Mouse (Mus musculus): ENCODE results near the gene Zfand3. TPM values are rescaled to one million over a fixed set of nuclear protein-coding genes. Genes with fewer than 3 reads are reported as not detected.

Zfand3 gene
- polyA plus RNA-seq, 2 experiments: 9.6 to 19.2 TPM

- ATAC-seq (ENCODE audit: insufficient read depth): no peak
- 49% methylated on average over 4 of the region's 4 CpGs for WGBS (ENCODE audit: insufficient replicate concordance)
Observed at GRCm38 (mm10) chr17:29994459-29994858, 10.1 kb upstream of the Zfand3 start.

GRCm38 (mm10) chr17:29995986-29996385, 8.5 kb upstream of the Zfand3 start:
- 71% methylated on average over 5 of the region's 5 CpGs for WGBS (ENCODE audit: insufficient replicate concordance)
- H3K4me3 ChIP-seq (ENCODE audit: insufficient read depth in 1 of 2, low read depth in 2 of 2, low read length in 2 of 2): no peak overlapping the region
- no peaks in the 10 kb centered on the region for H3K4me1 ChIP-seq (replicated peaks; ENCODE audit: control insufficient read depth in 2 of 2, insufficient read depth in 2 of 2, low read length in 1 of 2)
- H3K4me2 ChIP-seq (ENCODE audit: low read depth): no peak overlapping the region
- TF ChIP-seq CTCF (IDR thresholded peaks at IDR 0.05; ENCODE audit: low read depth) (no peak), EP300 (IDR thresholded peaks at IDR 0.05; ENCODE audit: low read depth) (no peak)
- DNase-seq (ENCODE audit: low read depth in 3 of 3, low spot score in 3 of 3): no peak
- H3K9ac ChIP-seq (replicated peaks): no peak overlapping the region
- H3K27me3 ChIP-seq (ENCODE audit: control insufficient read depth, insufficient read depth, low read length): no peaks in the 10 kb centered on the region
- H3K27ac ChIP-seq: no peak overlapping the region
- H3K36me3 ChIP-seq (replicated peaks; ENCODE audit: control insufficient read depth, insufficient read depth, low read depth): no peaks in the 10 kb centered on the region
- H3K9me3 ChIP-seq (ENCODE audit: control insufficient read depth, low read length): no peaks in the 10 kb centered on the region
- no peak for ATAC-seq (ENCODE audit: insufficient read depth)

More at GRCm38 (mm10) chr17:29994459-29994858, 10.1 kb upstream of the Zfand3 start:
- TF ChIP-seq EP300 (IDR thresholded peaks at IDR 0.05; ENCODE audit: low read depth): no peak
- TF ChIP-seq CTCF (IDR thresholded peaks at IDR 0.05; ENCODE audit: low read depth): no peak
- Histone ChIP-seq H3K4me3 (ENCODE audit: insufficient read depth in 1 of 2, low read depth in 2 of 2, low read length in 2 of 2) (no peak overlapping the region), H3K4me1 (replicated peaks; ENCODE audit: control insufficient read depth in 2 of 2, insufficient read depth in 2 of 2, low read length in 1 of 2) (no peaks in the 10 kb centered on the region), H3K9ac (replicated peaks) (no peak overlapping the region), H3K4me2 (ENCODE audit: low read depth) (no peak overlapping the region), H3K27me3 (ENCODE audit: control insufficient read depth, insufficient read depth, low read length) (no peaks in the 10 kb centered on the region), H3K27ac (no peak overlapping the region), H3K36me3 (replicated peaks; ENCODE audit: control insufficient read depth, insufficient read depth, low read depth) (no peaks in the 10 kb centered on the region), H3K9me3 (ENCODE audit: control insufficient read depth, low read length) (no peaks in the 10 kb centered on the region)
- DNase-seq (ENCODE audit: low read depth in 3 of 3, low spot score in 3 of 3): no peak

DNA sequence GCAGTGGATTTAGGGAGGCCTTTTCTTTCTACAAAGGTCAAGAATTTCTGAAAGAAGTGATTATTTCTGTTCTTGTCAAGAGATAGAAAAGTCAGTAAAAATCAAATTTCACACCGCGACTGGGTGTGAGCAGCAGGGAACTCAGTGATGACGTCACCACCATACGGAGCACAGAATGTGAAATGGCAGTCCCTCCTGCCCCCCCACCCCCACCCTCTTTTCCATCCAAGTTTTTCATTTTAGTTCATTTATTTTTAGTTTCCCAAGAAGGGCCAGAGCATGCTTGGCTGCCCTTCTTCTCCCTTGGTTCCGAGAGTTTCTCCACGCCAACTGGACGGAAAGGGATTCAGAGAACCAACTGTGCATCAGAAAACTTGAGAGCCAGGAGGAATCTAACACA, 6.8 kb upstream of the Zfand3 start:
- Histone ChIP-seq H3K4me2 (ENCODE audit: low read depth) (no peak overlapping the region), H3K4me3 (ENCODE audit: insufficient read depth in 1 of 2, low read depth in 2 of 2, low read length in 2 of 2) (no peak overlapping the region), H3K9ac (replicated peaks) (no peak overlapping the region), H3K27me3 (ENCODE audit: control insufficient read depth, insufficient read depth, low read length) (no peaks in the 10 kb centered on the region), H3K36me3 (replicated peaks; ENCODE audit: control insufficient read depth, insufficient read depth, low read depth) (no peaks in the 10 kb centered on the region), H3K4me1 (replicated peaks; ENCODE audit: control insufficient read depth in 2 of 2, insufficient read depth in 2 of 2, low read length in 1 of 2) (no peaks in the 10 kb centered on the region), H3K9me3 (ENCODE audit: control insufficient read depth, low read length) (no peaks in the 10 kb centered on the region), H3K27ac (no peak overlapping the region)
- WGBS (ENCODE audit: insufficient replicate concordance): 77% methylated on average over 7 of the region's 7 CpGs
- TF ChIP-seq CTCF (IDR thresholded peaks at IDR 0.05; ENCODE audit: low read depth) (no peak), EP300 (IDR thresholded peaks at IDR 0.05; ENCODE audit: low read depth) (no peak)
- ATAC-seq (ENCODE audit: insufficient read depth): no peak
- no peak for DNase-seq (ENCODE audit: low read depth in 3 of 3, low spot score in 3 of 3)

DNA sequence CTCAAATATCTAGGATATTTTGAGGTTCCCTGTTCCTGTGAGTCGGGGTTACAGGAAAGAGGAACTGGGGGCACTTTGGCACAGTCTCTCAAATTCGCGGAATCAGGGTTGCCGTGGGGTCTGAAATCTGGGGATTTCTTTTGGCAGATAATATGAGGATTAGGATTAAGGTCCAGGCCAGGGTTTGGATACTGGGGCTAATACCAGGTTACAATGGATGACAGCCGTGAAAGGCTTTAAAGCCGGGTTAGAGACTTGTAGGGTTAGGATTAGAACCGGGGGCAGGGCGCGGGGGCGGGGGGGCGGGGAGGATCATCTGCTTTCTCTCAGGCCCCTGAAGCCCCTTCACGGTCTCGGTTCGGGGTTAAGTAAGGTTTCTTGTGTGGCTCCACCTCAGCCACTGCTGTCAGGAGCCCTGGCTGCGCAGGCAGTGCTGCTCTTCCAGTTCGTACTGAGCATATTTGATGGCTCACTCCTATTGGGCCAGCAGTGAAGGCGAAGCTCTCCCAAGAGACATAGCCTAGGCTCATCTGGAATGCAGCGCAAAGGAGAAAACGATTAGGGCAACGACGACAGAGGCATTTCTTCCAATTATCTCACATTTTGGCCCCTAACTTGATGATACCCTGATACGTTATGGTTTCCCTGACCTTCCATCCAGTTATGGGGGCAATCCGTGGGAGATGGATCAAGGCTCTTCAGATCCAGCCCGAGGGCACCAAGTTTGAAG, 5.8 kb upstream of the Zfand3 start:
- WGBS (ENCODE audit: insufficient replicate concordance): 70% methylated on average over 24 of the region's 24 CpGs
- ATAC-seq (ENCODE audit: insufficient read depth): no peak

GRCm38 (mm10) chr17:30005103-30005443, 540 bp downstream of the Zfand3 start:
- H3K27me3 ChIP-seq (ENCODE audit: control insufficient read depth, insufficient read depth, low read length): no peaks in the 10 kb centered on the region
- under 1% methylated on average over 30 of the region's 47 CpGs for WGBS (ENCODE audit: insufficient replicate concordance)
- H3K9me3 ChIP-seq (ENCODE audit: control insufficient read depth, low read length): no peaks in the 10 kb centered on the region
- DNase-seq (ENCODE audit: low read depth in 3 of 3, low spot score in 3 of 3) (no peak), ATAC-seq (ENCODE audit: insufficient read depth) (peak; percentile 7)
- H3K4me2 ChIP-seq (ENCODE audit: low read depth): peak overlapping the region; percentile 92
- TF ChIP-seq CTCF (IDR thresholded peaks at IDR 0.05; ENCODE audit: low read depth): no peak
- TF ChIP-seq EP300 (IDR thresholded peaks at IDR 0.05; ENCODE audit: low read depth): no peak
- no peaks in the 10 kb centered on the region for H3K36me3 ChIP-seq (replicated peaks; ENCODE audit: control insufficient read depth, insufficient read depth, low read depth)
- H3K27ac ChIP-seq: peak overlapping the region; percentile 96
- peak overlapping the region; percentile 99 for H3K9ac ChIP-seq (replicated peaks)
- H3K4me3 ChIP-seq (ENCODE audit: insufficient read depth in 1 of 2, low read depth in 2 of 2, low read length in 2 of 2): peak overlapping the region; percentile 85 to 94
- peaks cover 20 to 32% of the 10 kb centered on the region in 2 experiments for H3K4me1 ChIP-seq (replicated peaks; ENCODE audit: control insufficient read depth in 2 of 2, insufficient read depth in 2 of 2, low read length in 1 of 2)

More for the DNA sequence above, 5.8 kb upstream of the Zfand3 start:
- Histone ChIP-seq H3K9me3 (ENCODE audit: control insufficient read depth, low read length) (no peaks in the 10 kb centered on the region), H3K27ac (no peak overlapping the region), H3K4me3 (ENCODE audit: insufficient read depth in 1 of 2, low read depth in 2 of 2, low read length in 2 of 2) (no peak overlapping the region), H3K36me3 (replicated peaks; ENCODE audit: control insufficient read depth, insufficient read depth, low read depth) (no peaks in the 10 kb centered on the region), H3K27me3 (ENCODE audit: control insufficient read depth, insufficient read depth, low read length) (no peaks in the 10 kb centered on the region), H3K9ac (replicated peaks) (no peak overlapping the region), H3K4me2 (ENCODE audit: low read depth) (no peak overlapping the region), H3K4me1 (replicated peaks; ENCODE audit: control insufficient read depth in 2 of 2, insufficient read depth in 2 of 2, low read length in 1 of 2) (peaks cover 2 to 6% of the 10 kb centered on the region in 2 experiments; a peak in 2 of 4 replicates)
- no peak for TF ChIP-seq CTCF (IDR thresholded peaks at IDR 0.05; ENCODE audit: low read depth)
- TF ChIP-seq EP300 (IDR thresholded peaks at IDR 0.05; ENCODE audit: low read depth): no peak
- DNase-seq (ENCODE audit: low read depth in 3 of 3, low spot score in 3 of 3): no peak

Data from liver, embryonic 14.5 days (tissue).